Mouse (Mus musculus): ENCODE results near the gene Snx7. TPM values are rescaled to one million over a fixed set of nuclear protein-coding genes. Genes with fewer than 3 reads are reported as not detected.

The Snx7 gene
- total RNA-seq, 2 experiments from 2014 or later = 40.6 to 62.3 TPM

DNA sequence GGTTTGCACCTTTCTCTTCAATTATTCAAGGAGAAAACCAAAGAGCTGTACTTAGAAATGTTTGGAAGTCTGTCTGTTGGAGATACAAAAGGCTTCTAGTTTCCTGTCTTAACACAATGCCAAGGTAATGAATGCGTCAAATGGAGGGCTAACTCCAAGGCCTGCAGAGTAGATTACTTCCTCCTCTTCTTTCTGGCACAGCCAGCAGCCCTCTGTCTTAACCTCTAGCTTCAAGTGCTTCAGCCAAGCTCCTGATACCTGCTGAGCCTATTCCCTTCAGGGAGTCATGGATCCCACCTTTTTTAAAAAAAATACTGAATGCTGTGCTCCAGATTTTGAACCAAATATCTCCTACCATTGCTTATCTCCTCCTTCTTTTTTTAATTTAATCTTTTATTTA lies 51.1 kb downstream of the Snx7 start:
- no peak for DNase-seq

DNA sequence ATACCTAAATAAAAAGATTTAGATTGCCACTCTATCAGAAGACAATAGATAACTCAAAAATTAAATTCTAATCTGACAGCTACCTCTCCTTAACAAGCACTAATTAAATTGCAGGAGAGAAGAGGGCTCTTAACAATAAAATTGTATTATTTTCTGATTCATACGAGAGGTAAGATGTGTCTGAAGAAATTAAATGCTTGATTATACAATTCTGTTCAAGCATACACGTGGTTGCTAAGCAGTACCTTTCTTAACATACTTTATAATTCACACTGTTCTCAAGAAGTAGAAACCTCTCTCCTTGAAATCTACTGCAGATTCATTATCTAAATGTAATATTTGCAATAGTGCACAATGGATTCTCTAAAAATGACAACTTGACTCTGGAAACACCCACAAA lies 54.5 kb downstream of the Snx7 start:
- no peak for DNase-seq

DNA sequence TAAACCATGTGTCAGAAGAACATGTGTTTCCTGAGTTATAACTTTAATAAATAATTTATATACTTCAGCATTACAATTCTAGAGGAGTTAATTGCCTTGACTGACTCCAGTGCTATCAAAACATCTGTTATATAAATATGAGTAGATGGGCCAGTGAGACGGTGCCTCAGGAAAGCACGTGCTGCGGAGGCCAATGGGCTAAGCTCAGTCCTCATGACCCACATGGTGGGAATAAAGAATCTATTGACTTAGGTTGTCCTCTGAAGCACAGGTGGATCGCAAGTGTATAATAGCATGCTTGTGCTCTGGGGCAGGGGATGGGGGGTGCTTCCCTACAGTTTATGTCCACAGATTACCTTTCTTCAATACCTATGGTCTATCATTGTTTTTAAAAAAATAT lies 56.6 kb downstream of the Snx7 start:
- no peak for DNase-seq

DNA sequence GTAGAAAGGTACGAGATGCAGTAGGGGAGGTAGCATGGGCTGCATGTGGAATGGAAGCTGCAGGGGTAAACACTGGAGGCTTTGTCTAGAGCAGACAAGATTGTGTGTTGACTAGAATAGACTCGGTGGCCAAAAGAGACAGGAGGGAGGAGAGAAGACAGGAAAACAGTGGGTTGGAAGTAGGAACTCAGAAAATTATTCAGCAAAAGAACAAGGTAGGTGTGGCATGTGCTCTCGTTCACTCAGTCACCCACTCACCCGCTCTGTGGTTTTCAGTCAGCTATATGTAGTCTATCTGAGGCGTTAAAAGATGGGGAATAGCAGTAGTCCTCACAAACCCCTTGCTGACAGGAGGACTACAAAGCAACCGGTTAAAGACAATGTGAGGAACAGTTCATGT lies 63.0 kb downstream of the Snx7 start:
- no peak for DNase-seq

DNA sequence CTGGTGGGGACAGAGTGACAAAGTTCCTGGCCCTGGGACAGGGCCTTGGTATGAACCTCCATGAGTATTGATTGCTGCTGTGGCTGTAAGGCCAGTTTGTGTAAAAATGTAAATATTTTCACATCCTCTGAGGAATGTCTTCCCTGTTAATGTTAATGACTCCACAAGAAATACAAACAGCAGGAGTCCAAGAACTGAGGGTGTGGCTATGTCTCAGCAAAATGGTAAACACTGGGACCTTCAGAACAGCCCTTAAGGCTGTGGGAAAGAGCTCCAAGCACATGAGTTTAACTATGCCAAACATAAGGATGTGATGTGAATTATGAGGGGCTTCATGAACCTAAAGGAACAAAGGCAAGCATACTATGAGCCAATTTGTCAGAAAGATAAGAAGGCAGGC lies 74.2 kb downstream of the Snx7 start:
- no peak for DNase-seq

DNA sequence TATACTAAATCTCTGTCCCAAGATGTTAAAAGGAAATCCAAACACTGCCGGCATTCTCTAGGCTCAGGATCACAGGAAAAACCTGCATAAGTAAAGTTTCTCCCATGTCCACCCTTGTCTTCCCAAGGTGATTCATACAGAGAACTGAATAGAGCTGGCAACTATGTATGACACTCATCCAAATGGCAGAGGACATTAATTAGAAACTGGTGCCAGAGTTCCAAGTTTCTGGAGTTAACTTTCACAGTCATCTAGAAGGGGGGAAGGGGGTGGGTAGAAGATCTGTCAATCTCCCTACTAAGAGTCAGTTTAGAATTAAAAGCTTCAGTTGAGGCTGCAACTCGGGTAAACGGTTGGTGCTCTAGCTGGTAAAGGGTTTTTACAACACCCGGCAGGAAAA lies 76.8 kb downstream of the Snx7 start:
- no peak for DNase-seq

DNA sequence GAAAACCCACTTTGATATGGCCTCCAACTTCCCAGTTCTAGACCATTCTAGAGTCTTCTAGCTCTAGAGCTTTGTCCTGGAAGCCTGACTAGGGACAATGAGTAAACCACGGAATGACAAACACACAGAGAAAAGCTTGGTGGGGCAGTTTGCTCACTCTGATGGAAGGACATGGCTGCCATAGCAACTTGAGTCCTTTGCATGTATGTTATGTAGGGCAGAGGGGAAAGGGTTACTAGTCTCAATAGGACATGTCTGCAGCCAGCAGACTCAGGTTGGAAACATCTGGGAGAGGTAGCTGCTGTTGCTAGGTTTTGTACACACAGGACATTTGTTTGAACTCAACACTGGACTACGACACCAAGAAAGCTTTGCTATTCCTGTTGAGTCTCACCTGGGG lies 77.5 kb downstream of the Snx7 start:
- DNase-seq = no peak

DNA sequence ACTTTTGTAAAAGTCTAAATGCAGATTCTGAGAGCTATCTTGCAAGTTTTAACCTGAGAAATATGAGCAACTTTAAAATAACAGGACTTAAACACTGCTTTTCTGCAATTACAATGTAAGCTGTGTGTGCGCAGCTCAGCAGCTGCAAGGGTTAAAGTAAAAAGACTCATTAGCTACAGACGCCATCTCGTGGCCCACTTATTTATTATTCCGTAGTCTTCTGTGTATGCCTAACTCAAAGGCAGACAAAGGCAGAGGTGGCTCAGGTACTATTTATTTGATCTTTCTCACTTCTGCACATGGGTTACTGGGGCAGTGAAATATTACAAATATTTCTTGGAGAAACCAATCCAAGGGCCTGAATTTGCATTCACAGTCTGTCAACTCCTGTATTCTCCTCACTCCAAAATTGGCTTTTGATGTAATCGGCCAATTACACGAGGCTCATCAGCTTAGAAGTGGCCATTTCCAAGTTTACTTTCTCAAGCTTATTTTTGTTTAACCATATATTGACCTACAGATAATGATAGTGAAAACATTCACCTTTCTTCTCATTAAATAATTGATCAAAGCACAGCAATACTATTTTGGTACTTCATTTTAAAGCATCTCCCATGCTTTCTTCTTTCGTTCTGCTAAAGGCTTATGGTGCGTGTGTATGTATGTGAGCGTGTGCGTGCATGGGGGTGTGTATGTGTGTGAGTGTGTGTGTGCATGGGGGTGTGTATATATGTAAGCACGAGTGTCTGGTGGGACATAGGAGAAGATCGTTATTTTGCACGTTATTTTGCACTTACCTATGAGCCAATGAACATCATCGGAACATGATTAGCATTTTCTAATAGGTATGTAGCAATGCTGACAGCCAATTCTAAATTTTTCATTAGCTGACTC lies 79.7 kb downstream of the Snx7 start:
- peak; percentile 5 to 12 for DNase-seq

DNA sequence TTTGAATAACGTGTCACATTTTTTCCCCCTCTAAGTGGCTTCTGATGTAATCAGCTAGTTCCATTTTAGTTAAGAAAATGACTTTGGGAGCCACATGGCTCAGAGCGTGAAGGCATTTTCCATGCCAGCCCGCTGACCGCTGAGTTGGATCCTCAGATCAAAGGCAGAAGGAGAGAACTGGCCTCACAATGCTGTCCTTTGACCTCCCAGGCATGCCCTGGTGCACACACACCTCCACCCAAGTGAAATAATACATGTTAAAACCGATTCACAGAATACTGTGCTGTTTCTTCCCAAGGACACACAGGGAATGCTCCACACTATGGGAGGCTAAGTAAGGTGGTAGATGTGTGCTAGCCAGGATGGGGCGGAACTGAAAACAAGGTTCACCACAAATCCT lies 81.5 kb downstream of the Snx7 start:
- peak; percentile 11 to 19 for DNase-seq

DNA sequence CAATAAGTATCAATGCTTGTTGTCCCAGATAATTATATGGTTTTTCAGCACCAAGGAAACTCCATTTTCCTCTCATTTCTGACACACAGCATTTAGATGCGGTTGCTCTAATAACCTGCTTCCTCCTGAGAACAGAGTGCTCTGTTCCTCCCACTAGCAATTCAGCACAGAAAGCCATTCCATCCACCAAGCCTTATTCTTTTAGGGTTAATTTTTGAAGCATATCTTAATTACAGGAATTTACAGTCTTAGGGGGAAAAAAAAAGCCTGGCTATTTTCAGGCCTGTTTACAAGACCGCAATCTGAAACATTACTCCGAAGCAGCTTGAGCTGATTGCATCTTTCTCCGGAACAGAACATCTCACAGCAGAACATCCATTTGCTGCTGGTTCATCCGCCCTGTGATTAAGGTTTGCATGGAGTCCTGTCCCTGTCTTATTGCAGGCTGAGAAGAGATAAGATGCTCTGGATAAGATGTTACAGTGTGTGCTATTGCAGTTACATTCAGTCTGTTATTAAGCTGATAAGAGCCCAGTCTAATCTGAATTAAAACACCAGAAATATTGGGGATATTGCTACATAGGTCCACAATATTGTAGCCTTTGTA lies 116.5 kb downstream of the Snx7 start:
- no peak for DNase-seq

DNA sequence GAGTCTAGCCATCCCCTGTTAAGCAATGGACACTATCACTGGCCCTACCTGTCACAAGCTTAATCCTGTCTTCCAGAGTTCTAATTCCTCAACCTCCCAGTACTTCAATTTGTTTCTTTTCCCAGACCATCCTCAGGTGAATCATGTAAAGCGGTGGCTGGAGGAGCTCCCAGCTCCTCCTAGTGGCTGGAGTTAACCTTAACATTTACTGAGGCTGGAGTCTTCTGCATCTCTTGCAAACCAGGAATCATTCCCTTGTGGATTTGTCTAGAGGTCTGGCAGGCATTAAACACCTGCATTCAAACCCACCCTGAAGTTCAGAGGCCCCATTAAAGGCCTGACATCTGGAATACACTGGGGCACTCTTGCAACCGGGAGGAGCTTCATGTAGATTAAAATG lies 117.1 kb downstream of the Snx7 start:
- no peak for DNase-seq

DNA sequence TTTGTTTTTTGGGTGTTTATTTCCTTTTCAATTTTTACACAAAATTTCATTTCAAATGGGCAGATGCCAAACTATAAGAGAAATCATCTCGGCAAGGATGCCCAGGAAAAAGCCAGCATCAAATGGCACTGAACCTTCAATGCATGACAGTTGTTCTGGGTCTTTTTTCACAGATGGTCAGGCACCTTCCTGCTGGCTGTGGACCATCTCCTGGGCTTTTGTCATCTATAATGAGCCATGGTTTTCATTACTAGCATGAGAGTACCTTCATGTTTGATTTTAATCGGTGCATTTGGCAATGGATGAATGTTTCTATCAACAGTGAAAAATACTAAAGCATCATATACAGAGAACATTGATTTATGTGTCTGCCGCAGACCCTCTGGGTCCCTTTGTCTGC lies 119.5 kb downstream of the Snx7 start:
- no peak for DNase-seq

DNA sequence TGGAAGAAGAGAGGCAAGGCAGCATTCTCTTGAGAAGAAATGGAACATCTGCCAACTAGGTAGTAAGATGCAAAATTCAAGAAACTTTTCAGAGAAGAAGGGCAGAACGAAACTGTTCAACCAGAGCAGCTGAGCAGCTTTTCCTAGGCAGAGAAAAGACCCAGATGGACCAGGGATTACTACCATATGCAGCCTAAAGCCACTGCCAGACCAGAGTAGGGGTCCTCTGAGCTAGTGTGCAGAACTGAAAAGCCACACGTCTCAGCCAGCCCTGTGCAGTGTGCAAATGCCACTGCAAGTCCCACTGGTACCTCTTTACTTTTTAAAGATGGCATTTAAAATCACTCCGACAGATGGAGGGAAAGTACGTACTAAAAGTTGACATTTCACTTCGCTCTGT lies 129.0 kb downstream of the Snx7 start:
- no peak for DNase-seq

DNA sequence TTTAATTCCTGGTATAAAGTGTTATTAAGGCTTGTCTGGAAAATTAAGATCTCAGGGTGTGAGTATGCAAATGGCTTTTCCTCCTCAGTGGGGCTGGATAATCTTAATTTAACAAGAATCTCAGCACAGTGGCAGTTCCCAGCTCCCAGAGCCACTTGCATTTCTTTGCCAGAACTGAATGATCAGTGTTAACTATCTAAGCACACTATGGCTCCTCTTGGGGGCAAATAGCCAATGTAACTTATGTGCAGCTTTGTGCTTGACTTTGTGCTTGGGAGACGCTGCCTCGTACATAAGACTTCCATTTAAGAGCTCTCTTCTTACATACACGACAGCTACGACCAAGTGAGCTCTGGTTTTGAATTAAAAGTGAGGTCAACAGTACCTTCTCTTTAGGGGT lies 136.1 kb downstream of the Snx7 start:
- no peak for DNase-seq

Small RNA genes within 50 kb of the gene (microRNA-seq; reads per million reads assigned to microRNA genes)
- not detected for gene Gm24811
